Mouse (Mus musculus) ovary, postnatal 14 days (tissue): ENCODE results near the gene Nectin3.

Experiments used
- DNase-seq: peaks from one replicate; pipeline ENCODE4 v3.0.0; 2022; ENCODE audit warnings: low spot score

Gene Nectin3

DNA sequence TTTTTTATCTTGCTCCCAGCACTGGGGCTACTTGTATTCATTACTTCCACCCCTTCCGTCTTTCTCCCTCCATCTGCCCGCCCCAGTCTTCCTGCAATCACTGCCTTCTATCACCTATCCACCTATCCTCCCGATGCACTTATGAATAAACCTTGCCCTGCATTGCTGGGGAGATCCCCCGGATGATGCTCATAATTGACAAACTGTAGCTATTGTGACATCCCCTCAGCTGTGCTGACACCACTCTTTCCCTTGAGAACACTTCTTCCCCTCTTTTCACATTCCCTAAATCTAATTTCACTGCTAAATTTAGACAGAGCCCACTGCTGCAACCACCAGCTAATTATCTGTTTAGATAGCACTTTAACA, at the start of gene Nectin3:
TSS of gene Nectin3 (minus strand) at position 105 of the 369 bp plus-strand sequence.
- DNase-seq, result no peak

DNA sequence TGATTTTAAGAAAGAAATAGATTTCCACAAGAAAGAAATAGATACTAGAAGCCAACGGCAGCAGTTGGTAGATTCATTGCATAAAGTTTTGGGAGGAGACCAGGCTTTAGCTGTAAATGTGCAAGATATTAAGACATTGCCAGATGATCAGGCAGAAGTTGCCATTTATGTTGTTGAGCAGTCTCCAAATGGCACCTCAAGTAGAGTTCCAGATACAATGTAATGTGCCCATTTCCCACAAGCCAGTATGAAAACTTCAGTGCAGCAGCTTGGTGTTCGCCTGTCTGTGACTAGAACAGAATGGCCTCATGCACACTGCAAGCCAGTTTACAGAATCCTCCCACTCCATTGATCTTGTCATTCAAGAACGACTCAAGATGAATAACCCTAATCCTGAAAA, 39.8 kb upstream of the Nectin3 start:
- DNase-seq, result no peak

DNA sequence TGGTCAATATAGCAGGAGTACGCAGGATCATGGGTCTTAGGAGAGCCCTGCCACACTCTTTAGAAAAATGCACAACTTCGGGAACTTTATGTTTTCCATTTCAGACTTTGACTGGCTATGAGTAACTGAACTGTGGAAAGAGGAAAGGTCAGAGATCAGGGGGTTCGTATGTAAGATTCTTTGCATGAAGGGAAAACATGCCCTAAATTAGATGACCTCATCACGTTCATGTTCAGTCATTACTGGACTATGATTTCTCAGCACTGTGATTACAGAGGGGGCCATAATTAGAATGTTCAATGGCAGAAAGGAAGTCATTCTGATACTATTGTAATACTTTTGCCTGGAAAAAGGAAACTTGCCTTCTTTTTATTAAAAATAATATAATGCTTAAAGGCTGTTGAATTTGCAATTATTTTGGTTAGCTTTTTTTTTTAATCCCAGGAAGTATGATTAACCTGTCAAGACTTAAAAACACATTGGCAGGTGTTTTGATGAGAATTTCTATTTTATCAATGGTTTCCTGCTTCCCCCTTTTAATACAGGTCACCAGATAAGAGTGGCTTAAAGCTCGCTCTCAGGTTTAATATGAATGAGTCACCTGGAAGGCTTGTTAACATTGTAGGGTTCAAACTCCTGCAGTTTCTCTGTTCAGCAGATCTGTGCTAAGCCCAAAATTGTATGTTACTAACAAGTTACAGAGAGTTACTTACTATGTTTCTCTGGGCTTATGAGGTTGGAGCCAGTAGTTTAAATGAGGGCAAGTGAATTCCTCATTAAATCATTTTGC, 34.3 kb upstream of the Nectin3 start:
- DNase-seq, result no peak

DNA sequence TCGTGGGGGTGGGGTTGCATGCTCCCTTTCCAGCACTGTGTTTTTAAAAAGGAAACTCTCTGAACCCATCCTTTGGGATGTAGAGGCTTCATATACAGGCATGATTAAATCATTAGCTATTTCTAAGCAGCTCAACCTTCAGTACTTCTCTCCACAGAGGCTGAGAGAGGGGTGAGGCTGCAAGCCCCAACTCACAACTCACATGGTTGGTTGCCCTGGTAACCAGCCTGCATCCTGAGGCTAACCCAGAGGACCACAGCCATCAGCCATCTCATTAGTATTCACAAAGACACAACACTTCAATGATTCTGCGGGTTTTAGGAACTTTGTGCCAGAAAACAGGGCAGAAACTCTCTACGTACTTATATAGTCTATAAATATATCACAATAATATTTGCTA, 32.7 kb upstream of the Nectin3 start:
- no peak for DNase-seq

DNA sequence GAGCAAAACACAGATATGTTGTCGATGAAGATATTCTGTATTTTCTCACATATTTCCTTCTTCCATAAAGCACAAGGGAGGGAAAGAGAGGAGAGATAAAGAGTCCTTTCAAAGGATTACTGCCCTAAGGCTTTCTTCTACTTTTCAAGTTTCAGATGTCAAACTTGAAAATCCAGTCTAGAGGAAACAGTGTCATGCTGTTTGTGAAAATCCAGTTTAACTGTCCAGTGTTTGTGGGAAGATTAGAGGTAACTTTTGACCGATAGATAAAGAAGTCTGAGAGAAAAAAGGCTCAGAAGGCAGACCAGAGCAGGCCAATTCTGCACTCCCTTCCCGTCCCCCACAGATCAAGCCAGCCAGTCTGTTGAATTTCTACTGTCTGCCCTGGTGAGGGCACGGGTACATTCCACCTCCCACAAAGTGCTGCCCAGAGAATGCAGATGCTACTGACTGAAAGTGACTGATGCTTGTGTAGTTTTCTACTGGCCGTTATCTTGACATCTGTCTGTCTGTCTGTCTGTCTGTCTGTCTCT, 22.6 kb upstream of the Nectin3 start:
- DNase-seq, result no peak

- no peak for DNase-seq
These were observed 21.3 kb upstream of the Nectin3 start for GRCm38 (mm10) chr16:46519606-46520005.

GRCm38 (mm10) chr16:46507944-46508333, 9.6 kb upstream of the Nectin3 start:
- DNase-seq, result no peak

GRCm38 (mm10) chr16:46507260-46507943, 9.1 kb upstream of the Nectin3 start:
- no peak for DNase-seq

DNA sequence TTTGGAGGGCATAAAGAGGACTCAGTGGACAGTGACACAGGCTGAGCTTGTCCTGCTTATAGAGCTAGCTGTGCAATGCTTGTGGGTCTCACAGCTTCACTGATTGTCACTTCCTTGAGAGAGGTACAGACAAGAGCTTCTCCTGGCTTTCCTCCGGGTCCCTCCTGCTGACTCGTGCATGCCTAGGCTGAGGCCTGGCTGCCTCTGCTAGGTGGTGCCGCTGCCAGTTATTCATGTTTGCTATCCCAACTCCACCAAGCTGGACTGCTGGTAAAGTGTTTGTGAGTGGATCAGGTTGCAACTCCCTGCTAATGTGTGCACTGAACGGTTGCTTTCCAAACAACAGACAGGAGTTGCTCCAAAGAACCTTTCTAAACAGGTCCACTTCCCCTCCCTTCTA, 5.7 kb upstream of the Nectin3 start:
- DNase-seq, result no peak

GRCm38 (mm10) chr16:46502311-46502710, 4.0 kb upstream of the Nectin3 start:
- DNase-seq, result no peak

GRCm38 (mm10) chr16:46500759-46501158, 2.4 kb upstream of the Nectin3 start:
- no peak for DNase-seq

DNA sequence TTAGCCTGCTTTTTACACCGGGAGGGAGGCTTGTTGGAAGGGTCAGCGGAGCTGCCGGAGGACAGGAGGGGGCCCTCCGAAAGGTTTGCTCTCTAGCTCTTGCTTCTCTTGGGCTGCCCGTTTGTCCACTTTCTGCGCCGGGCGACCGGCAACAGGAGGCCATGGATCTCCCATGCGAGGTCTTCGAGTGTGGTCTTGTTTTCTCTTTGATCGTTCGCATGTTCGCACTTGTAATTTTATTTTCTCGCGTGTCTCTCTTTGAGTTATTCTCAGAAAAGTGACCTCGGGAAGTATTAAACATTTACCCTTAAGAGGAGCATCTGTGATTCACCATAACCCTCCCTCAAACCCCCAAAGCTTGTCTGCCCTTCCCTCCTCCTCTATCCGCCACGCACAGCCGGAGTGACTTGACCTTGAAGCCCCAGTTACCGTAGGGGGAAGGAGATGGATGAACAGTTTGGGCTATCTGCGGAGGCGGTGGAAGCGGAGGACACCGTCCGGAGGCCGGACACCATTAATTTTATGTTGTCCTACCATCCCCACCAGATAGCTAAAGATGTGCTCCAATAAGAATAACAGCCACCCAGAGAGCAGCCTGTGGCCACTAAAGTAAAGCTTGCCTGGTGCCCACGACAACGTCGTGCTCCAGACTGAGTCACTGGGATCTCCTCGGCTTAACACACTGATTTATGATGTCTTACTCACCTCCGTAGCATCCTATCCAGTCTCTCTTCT, 472 bp downstream of the Nectin3 start:
- DNase-seq, result peak; percentile 25

DNA sequence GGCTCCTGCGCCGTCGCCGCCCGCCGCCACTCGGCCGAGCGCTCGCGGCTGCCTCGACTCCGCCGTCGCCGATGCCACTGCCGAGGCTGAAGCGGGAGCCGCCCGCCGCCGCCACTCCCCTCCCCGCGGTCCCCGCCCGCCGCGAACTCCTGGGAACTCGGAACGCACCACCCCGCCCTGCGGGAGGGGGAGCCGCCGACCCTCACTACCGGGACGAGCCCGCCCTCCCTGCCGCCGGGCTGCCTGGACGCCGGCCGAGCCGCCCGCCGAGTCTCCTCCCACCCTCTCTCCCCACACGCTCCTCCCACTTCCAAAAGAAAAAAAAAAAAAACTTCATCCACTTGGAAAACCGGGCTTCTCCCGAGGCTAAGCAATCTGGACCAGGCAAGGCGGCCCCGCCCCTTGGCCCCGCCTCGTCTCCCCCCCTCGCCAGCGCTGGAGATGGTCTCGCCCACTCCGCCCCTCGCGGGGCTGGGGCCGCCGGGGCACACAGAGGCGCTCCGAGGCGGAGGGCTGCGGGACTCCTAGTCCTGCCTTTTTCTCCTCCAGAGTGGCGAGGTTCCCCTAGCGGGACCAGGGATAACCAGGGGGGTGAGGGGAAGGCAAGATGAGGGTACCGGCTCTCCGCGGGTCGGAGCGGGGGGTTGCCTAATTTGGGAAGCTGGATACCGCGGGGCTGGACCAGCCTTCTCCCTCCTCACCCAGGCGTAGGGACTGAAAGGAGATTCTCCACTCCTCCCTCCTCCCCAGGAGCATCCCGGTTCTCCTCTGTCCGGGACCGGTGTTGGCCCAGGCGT, 1.2 kb downstream of the Nectin3 start:
- DNase-seq, result peak; percentile 85

- peak; percentile 36 for DNase-seq
These were observed 2.1 kb downstream of the Nectin3 start for GRCm38 (mm10) chr16:46496031-46496868.

GRCm38 (mm10) chr16:46495201-46495600, 3.1 kb downstream of the Nectin3 start:
- DNase-seq, result no peak

DNA sequence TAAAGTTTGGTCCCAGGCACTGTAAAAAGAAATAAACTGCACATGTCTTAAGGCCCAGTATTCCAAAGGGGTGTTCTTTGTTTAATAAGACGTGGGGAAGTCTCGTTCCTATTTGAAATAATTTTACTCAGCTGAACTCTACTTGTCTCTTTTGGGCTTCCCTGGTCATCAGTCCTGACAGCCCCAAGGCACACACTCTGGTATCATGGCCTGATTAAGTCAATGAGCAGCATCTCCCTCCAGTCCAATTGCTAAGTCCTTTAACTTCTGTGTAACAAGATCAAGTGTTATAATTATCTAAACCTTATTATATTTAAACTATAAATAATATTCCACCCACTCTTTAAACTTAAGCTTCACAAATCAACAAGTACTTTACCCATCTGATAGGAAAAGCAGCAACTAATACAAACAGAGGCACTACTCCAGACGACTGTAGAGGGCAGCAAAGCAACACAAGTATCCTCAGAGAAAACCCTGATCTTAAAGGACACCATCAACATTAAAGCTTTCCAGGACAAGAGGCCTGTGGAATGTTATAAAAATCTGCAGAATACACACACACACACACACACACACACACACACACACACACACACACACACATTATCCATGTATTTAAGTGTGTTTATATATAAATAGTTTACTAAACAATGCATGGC, 10.8 kb downstream of the Nectin3 start:
- peak; percentile 27 for DNase-seq

DNA sequence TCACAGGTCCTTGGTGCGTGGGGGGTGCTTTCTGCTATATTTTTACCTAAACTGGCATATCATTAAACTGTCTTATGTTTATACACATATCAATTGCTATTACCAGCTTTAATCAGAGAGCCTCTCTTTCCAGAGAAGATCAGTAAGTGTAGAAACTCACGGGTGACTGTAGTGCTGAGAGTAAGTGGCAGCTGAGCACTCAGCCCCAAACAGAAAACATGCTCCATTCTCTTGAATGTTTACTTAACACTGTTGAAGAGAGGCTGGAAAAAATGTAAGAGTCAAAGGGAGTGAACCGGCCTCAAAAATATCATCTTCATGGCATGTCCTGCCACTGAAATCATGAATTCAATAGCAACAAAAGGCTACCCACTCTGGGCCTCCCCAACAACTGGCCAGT, 21.0 kb downstream of the Nectin3 start:
- DNase-seq, result no peak

GRCm38 (mm10) chr16:46451421-46451820, 46.9 kb downstream of the Nectin3 start:
- DNase-seq, result no peak

- no peak for DNase-seq
These were observed 49.3 kb downstream of the Nectin3 start for GRCm38 (mm10) chr16:46449013-46449412.

DNA sequence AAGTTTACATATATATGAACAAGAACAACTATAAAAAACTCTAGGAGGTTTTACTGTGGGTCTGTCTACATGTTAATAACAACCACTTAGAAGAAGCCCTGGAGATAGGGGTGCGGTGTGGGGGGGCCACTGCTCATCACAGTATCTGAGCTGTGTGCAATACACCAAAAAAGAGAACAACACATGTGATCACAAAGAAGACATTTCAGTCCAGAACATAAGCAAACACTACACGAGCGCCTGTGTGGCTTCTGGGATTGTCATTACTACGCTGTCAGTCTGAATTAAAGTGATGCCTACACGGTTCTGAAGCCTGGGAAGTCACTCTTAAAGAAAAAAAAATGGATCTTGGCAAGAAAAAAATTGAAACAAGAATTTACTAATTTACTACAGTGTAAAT, 67.0 kb downstream of the Nectin3 start:
- no peak for DNase-seq
